In genomic region chr16:91239024-91239423, GRCm38 (mm10) we compare ENCODE assay signal across 27 mouse cellular contexts. TPM values are rescaled to one million over a fixed set of nuclear protein-coding genes. Genes with fewer than 3 reads are reported as not detected.
"Had no signal": no experiment of that assay in that cellular context is flagged by ENCODE, and none has a peak within 500 bp of the region (broad histone marks: within the 10 kb centered on the region; RNA-seq: fewer than 3 reads in every experiment).

No protein-coding gene starts in this region.

- H3K36me3 ChIP-seq: midbrain, embryonic 10.5 days; midbrain, embryonic 12.5 days; neural tube, embryonic 13.5 days; neural tube, embryonic 15.5 days; stomach, embryonic 15.5 days had no signal

- H3K4me1 ChIP-seq: midbrain, embryonic 10.5 days; midbrain, embryonic 12.5 days; neural tube, embryonic 13.5 days; neural tube, embryonic 15.5 days; stomach, embryonic 15.5 days had no signal

- H3K9me3 ChIP-seq: midbrain, embryonic 10.5 days; midbrain, embryonic 12.5 days; neural tube, embryonic 13.5 days; neural tube, embryonic 15.5 days; stomach, embryonic 15.5 days had no signal

- ATAC-seq: midbrain, embryonic 16.5 days had no signal

- H3K9ac ChIP-seq: lung, embryonic 14.5 days; midbrain, embryonic 12.5 days; neural tube, embryonic 13.5 days; neural tube, embryonic 15.5 days; stomach, embryonic 15.5 days had no signal

- H3K27ac ChIP-seq: midbrain, embryonic 10.5 days; midbrain, embryonic 12.5 days; neural tube, embryonic 13.5 days; neural tube, embryonic 15.5 days; stomach, embryonic 15.5 days; stomach, postnatal 0 days had no signal

- DNase-seq: lung, adult 18-20 months; lung, embryonic 14.5 days; lung, postnatal 10 days; lung, postnatal 4 days; midbrain, embryonic 14.5 days; retina, postnatal 1 day; right cerebral cortex, adult 18-20 months; right cerebral cortex, postnatal 25 days; right cerebral cortex, postnatal 4 days; spleen, adult 18-20 months; thymus, adult 2 months; thymus, postnatal 25 days; thymus, postnatal 4 days had no signal

- H3K4me3 ChIP-seq: midbrain, embryonic 10.5 days; midbrain, embryonic 12.5 days; myocyte; neural tube, embryonic 13.5 days; neural tube, embryonic 15.5 days; stomach, embryonic 15.5 days had no signal

- H3K4me2 ChIP-seq: lung, embryonic 14.5 days; midbrain, embryonic 12.5 days; neural tube, embryonic 13.5 days; neural tube, embryonic 15.5 days; stomach, embryonic 15.5 days had no signal

RNA-seq across cellular contexts. Expression of gene Olig2, which starts 13.8 kb away (rescaled TPM):
- total RNA-seq: megakaryocyte-erythroid progenitor cell, adult 5-6 weeks had no signal
- polyA plus RNA-seq: lung, embryonic 14.5 days; lung, embryonic 16.5 days; myocyte; small intestine, adult 2 months; stomach, embryonic 15.5 days; stomach, postnatal 0 days; testis, adult 2 months; urinary bladder, adult 2 months had no signal

RNA-seq across cellular contexts. Expression of gene Olig1, which starts 30.5 kb away (rescaled TPM):
- total RNA-seq: megakaryocyte, adult 5-6 weeks; megakaryocyte-erythroid progenitor cell, adult 5-6 weeks had no signal
- polyA plus RNA-seq: lung, embryonic 16.5 days; myocyte; small intestine, adult 2 months had no signal
